Mouse (Mus musculus) heart, postnatal 0 days (tissue): ENCODE data around the gene Prss27.

ENCODE experiments used
- CTCF ChIP-seq: IDR thresholded peaks from 2 replicates; pipeline ENCODE4 v1.5.1; 2016; ENCODE audit warnings: antibody characterized with exemption, control low read depth, low read depth
- EP300 ChIP-seq: IDR thresholded peaks from 2 replicates; pipeline ENCODE4 v1.6.1; 2016; ENCODE audit warnings: antibody characterized with exemption, low read depth

- TF ChIP-seq CTCF (no peak), EP300 (no peak)
These were observed 40.0 kb upstream of the Prss27 start, which contains the start of gene Prss22 for GRCm38 (mm10) chr17:23997901-23998300.
